Mouse (Mus musculus) kidney, adult 2 months (tissue): ENCODE measurements around the gene Nkd1. TPM values are rescaled to one million over a fixed set of nuclear protein-coding genes. Genes with fewer than 3 reads are reported as not detected.

Source experiments
- DNase-seq: peaks from one replicate; pipeline ENCODE4 v3.0.0; 2021
- H3K27ac ChIP-seq: fragments of 200-500 bp; 2 replicates; pipeline ENCODE4 v1.5.1; 2012; ENCODE audit warnings: low read depth, low read length, control low read depth, inconsistent platforms; ENCODE audit not compliant: insufficient read depth
- H3K27me3 ChIP-seq: fragments of 200-500 bp; replicated peaks from 2 replicates; pipeline ENCODE4 v1.6.1; 2012; ENCODE audit warnings: mild to moderate bottlenecking, moderate library complexity, low read length, inconsistent platforms; ENCODE audit not compliant: control insufficient read depth, insufficient read depth
- H3K36me3 ChIP-seq: fragments of 200-500 bp; 2 replicates; pipeline ENCODE4 v1.6.1; 2012; ENCODE audit warnings: mild to moderate bottlenecking, moderate library complexity, low read length, inconsistent platforms; ENCODE audit not compliant: control insufficient read depth, insufficient read depth
- H3K4me1 ChIP-seq: fragments of 200-500 bp; 2 replicates; pipeline ENCODE4 v1.6.1; 2011; ENCODE audit warnings: low read length; ENCODE audit not compliant: control insufficient read depth, insufficient read depth
- H3K4me3 ChIP-seq: fragments of 200-500 bp; 2 replicates; pipeline ENCODE4 v1.5.1; 2011; ENCODE audit warnings: mild to moderate bottlenecking, low read depth, low read length, control low read depth; ENCODE audit not compliant: insufficient read depth
- CTCF ChIP-seq: fragments of 200-500 bp; conservative IDR thresholded peaks from 2 replicates; pipeline ENCODE4 v1.5.1; 2011; ENCODE audit warnings: low read depth, mild to moderate bottlenecking, control low read depth, low read length, moderate library complexity, mixed read lengths; ENCODE audit not compliant: insufficient read depth, insufficient read length
- POLR2A ChIP-seq: fragments of 200-500 bp; IDR thresholded peaks from one replicate; pipeline ENCODE4 v1.6.1; 2011; ENCODE audit warnings: low read depth, low read length, control low read depth
- WGBS: fragments of 180-500 bp; shearing (Covaris S2); methylation state at CpG from one replicate; pipeline ENCODE4 v1.1.7; 2018; 5-methylcytosine and 5-hydroxymethylcytosine counted together
- polyA plus RNA-seq: library from polyadenylated mRNA; depleted of rRNA; stranded (reverse); fragments of >200 nt; gene quantifications from 2 replicates; pipeline ENCODE4 v1.2.3, GENCODE M21; 2012

Gene Nkd1
- polyA plus RNA-seq, 1 experiment: 8.6 TPM

DNA sequence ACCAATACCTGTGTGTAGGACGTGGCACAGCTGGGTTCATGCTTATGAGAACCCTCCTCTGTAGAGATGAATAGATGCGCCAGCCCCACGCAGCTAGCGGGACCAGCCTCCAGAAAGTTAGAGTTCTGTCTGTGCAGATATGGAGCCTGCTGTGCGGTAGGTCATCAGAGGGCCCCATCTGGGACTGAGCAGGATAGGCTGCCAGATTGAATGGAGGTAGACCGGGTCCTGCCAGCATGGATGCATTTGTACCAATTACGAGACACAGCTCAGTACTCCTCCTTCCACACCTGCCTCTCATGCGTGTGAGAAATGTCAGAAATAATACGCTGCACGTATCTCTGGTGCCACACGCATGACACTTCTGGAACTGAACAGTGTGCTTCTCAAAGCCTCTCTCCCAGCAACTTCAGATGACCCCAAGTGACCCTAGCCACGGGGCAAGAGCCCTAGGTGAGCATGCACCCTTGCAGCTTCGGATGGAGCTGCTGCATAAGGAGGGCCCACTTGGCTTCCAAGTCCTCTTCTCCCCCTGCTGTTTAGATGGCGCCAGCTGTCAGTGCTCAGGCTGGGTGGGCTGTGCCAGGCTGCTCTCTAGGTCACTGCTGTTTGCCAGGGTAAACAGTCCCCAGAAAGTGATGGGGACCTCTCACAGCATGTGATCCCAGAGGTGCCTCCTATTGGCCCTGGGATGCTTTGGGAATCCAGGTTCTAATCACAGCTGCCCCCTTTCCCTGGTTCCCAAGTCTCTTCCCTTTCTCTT is 57.4 kb downstream of the Nkd1 start:
- H3K36me3 ChIP-seq: no peaks in the 10 kb centered on the region
- 83% methylated on average over 14 of the region's 14 CpGs for WGBS
- no peak overlapping the region for H3K4me3 ChIP-seq
- no peaks in the 10 kb centered on the region for H3K27me3 ChIP-seq
- H3K27ac ChIP-seq: no peak overlapping the region
- TF ChIP-seq POLR2A (no peak), CTCF (no peak)
- no peak for DNase-seq
- no peaks in the 10 kb centered on the region for H3K4me1 ChIP-seq

DNA sequence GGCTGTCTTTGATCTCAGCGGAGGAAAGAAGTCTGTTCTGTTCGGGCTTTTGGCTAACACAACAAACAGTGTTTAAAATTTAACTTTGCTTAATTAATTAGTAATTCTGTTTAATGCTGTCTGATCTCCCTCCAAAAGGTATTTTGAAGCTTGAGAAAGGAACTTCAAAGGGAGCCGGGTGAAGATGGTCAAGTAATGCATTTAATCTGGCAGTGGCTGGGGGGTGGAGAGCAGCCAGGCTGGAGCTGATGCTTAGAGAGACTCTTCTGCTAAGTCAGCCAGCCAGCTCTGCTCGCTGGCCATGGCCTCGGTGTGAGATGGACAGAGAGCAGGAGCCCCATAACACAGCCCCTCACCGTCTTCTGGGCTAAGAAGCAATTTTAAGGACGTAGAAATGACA is 58.1 kb downstream of the Nkd1 start:
- H3K4me1 ChIP-seq: no peaks in the 10 kb centered on the region
- WGBS: 32% methylated on average over 7 of the region's 7 CpGs
- no peaks in the 10 kb centered on the region for H3K27me3 ChIP-seq
- H3K4me3 ChIP-seq: no peak overlapping the region
- H3K27ac ChIP-seq: no peak overlapping the region
- H3K36me3 ChIP-seq: no peaks in the 10 kb centered on the region
- no peak for TF ChIP-seq CTCF
- TF ChIP-seq POLR2A: no peak
- peak; percentile 76 for DNase-seq

DNA sequence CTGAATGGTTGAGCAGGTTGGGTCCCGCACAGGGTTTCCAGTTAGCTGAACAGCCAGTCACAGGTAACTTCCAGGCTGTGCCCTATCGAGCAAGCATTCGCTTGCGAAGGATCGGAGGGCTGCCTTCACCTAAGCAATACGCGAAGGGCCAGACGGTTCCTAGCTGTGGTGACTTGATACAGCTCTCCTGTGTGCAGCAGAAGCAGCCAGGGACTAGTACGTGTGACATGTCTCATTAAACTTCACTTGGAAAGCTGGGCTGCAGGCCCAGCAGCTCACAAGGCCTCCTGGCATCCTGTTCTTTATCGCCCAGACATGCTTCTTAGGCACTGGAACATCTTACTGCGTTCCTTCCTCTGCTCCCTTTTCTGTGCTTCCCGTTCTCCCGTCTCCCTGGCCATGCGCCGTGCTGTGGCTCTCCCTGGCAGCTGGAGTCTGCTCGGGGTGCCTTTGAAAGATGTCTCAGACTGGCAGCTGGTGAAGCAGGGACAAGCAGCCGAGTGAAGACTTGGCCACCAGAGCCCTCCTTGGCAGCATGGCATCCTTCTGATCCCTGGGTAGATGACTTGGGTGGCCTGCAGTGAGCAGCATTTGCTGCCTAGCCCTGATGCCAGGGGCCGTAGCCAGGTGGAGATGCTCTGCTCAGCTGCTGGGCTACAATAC is 58.6 kb downstream of the Nkd1 start:
- DNase-seq: no peak
- H3K4me1 ChIP-seq: no peaks in the 10 kb centered on the region
- 44% methylated on average over 18 of the region's 18 CpGs for WGBS
- H3K27ac ChIP-seq: no peak overlapping the region
- TF ChIP-seq CTCF (no peak), POLR2A (no peak)
- no peaks in the 10 kb centered on the region for H3K36me3 ChIP-seq
- no peaks in the 10 kb centered on the region for H3K27me3 ChIP-seq
- no peak overlapping the region for H3K4me3 ChIP-seq

DNA sequence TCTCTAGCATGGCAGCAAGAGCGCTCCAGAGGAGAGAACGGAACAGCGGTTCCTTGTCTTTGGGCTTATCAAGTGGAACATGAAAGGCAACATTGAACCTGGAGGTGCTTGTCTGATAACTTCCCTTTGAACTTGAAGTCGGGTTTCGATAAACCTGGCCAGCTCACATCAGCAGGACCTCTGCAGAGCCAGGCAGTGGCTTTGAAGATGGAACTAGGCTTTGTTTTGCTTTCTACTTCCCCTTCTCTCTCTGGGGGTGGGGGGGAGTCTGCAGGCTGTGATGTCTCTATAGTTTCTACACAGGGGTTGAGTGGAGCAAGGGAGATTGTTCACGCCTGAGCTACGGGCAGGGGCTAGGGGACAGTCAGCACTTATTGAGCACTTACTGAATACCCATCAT is 59.6 kb downstream of the Nkd1 start:
- 82% methylated on average over 7 of the region's 7 CpGs for WGBS

DNA sequence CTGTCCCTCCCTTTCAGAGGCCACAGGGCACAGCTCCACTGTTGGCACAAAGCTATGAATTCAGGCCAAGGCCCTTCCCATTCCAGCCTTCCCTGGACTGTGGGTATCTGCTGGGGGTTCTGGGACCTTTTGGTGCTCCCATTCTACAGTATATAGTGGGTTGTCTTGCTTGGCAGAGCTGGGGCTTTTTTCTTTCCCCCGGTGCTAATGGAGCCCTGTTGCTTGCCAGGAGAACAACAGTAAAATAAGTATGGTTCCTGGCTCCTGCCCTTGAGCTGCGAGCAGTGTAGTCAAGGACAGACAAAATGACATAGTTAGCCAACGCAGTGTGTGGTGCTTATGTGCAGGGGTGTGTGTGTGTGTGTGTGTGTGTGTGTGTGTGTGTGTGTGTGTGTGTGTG is 62.7 kb downstream of the Nkd1 start:
- WGBS: 72% methylated on average over 3 of the region's 3 CpGs
- H3K27ac ChIP-seq: no peak overlapping the region
- no peak for DNase-seq
- no peaks in the 10 kb centered on the region for H3K4me1 ChIP-seq
- no peak overlapping the region for H3K4me3 ChIP-seq
- no peaks in the 10 kb centered on the region for H3K36me3 ChIP-seq
- TF ChIP-seq CTCF (no peak), POLR2A (no peak)
- no peaks in the 10 kb centered on the region for H3K27me3 ChIP-seq

More for the DNA sequence above, 59.6 kb downstream of the Nkd1 start:
- no peaks in the 10 kb centered on the region for H3K27me3 ChIP-seq
- no peaks in the 10 kb centered on the region for H3K4me1 ChIP-seq
- no peak overlapping the region for H3K27ac ChIP-seq
- H3K4me3 ChIP-seq: no peak overlapping the region
- TF ChIP-seq POLR2A (no peak), CTCF (no peak)
- H3K36me3 ChIP-seq: no peaks in the 10 kb centered on the region
- DNase-seq: no peak

DNA sequence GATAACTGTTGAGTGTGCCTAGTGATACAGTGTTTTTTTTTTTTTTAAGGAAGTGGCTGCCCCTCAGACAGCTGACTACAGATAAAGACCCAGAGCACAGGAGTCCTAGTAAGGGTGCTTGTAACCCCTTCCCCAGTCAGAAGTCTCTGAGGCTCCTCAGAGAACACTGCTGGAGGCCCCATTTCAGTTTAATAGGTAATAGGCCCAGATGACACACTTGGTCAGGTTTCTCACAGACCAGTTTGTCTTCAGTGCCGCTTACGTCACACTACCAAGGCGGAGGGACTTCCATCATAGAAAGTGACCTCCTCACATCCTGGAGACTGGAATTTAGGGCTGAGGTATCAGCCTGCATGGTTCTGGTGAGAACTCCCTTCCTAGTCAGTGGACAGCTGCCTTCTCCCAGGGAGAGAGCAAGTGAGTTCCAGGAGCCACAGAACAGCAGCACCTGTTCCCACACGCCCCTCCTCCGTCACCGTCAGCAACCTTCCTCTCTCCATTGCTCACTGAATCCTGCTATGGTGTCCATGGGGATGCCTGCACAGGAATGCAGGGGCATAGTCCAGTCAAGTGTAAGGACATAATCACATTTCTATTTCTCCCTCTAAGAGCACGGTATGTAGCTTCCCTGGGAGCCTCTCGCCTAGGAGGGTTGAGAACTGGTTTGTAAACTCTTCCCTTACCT is 67.2 kb downstream of the Nkd1 start:
- no peaks in the 10 kb centered on the region for H3K4me1 ChIP-seq
- 63% methylated on average over 8 of the region's 8 CpGs for WGBS
- H3K4me3 ChIP-seq: no peak overlapping the region
- no peaks in the 10 kb centered on the region for H3K36me3 ChIP-seq
- no peak for TF ChIP-seq CTCF
- no peak for TF ChIP-seq POLR2A
- H3K27me3 ChIP-seq: no peaks in the 10 kb centered on the region
- DNase-seq: no peak
- H3K27ac ChIP-seq: no peak overlapping the region

DNA sequence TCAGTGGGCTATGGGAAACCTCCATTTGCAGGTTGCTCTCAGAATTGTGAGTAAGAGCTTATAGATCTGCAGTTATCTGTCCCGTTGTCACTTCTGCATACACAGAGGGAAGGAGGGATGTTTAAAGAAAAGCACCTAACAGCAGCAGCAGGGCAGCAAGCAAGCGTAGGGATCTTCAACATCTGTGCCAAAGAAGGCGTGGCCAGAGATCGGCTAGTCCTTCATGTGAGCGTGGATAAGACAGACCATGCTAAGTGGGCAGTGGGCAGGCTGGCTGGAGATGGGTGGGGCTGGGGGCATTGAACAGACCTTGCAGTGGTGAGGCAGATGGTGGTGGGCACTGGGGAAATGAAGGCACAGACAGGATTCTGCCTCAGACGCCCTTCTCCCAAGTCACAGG is 69.1 kb downstream of the Nkd1 start:
- no peaks in the 10 kb centered on the region for H3K36me3 ChIP-seq
- WGBS: 69% methylated on average over 6 of the region's 6 CpGs

More for the DNA sequence above, 69.1 kb downstream of the Nkd1 start:
- H3K4me1 ChIP-seq: no peaks in the 10 kb centered on the region
- no peak overlapping the region for H3K4me3 ChIP-seq
- H3K27ac ChIP-seq: no peak overlapping the region
- no peak for DNase-seq
- no peaks in the 10 kb centered on the region for H3K27me3 ChIP-seq
- TF ChIP-seq CTCF (no peak), POLR2A (no peak)
